Mouse (Mus musculus) c-Kit-positive CD71-positive TER-119-positive erythroid progenitor cells, embryonic 14.5 days (primary cell): ENCODE results near the gene Scap.
A peak's percentile ranks its signal among the peaks of the same experiment; 100 is the strongest.
"Not testable (repeated sequence)": the region's sequence is repeated elsewhere in the genome, so short reads cannot be mapped to it uniquely, and the experiment has no call there.

ENCODE experiments used
- DNase-seq: peaks from one replicate; pipeline ENCODE4 v3.0.0-alpha.2; 2013; ENCODE audit warnings: low spot score

Scap gene

DNA sequence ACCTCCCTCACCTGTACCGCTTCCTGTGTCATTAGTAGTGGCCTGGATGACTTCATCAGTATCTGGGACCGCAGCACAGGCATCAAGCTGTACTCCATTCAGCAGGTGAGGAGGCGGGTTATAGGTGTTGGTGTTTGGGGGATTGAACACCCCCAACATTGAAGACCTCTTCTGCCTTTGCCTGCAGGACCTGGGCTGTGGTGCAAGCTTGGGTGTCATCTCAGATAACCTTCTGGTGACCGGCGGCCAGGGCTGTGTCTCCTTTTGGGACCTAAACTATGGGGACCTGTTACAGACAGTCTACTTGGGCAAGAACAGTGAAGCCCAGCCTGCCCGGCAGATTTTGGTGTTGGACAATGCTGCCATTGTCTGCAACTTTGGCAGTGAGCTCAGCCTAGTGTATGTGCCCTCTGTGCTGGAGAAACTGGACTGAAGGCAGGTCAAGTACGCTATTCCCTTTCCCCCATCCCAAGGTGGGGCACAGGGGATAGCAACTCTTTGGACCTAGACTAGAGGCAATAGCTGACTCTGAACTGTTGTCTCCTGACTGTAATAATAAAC is 51.4 kb downstream of the Scap start:
- DNase-seq: no peak

DNA sequence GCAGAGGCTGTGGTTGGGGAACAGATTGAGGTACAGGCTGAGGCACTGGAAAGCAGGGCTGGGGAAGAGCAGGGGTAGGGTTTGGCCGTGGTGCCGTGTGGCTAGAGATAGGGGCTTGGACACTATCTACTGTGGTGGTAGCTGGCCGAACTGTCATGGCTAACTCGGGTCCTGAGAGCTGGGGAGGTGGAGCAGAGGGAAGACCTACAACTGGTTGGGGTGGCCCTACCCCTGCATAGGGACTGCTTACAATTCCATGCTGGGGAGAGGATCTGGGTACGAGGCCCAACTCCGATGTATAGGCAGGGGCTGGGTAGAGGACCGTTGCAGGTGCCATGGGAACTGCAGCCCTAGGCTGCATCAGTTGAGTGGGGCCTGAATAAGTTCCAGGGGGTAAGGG is 54.9 kb downstream of the Scap start:
- no peak for DNase-seq

DNA sequence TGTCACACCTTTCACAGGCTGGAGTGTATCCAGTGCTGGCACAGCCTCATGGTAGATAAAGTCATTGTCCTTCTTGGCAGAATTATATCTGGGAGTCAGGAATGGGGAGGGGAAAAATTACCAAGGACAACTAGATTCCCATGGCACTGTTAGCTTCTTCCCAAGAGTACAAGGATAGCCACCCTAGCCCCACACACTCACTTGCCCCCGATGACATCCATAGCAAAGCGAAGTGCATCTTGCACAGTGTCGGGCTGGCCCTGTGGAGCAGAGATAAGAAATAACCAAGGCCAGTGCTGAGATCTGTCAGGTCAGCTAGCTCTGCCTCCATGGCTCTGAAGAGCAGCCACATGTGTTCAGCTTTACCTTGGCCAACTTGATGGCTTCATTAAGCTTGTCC is 57.8 kb downstream of the Scap start:
- DNase-seq: no peak

DNA sequence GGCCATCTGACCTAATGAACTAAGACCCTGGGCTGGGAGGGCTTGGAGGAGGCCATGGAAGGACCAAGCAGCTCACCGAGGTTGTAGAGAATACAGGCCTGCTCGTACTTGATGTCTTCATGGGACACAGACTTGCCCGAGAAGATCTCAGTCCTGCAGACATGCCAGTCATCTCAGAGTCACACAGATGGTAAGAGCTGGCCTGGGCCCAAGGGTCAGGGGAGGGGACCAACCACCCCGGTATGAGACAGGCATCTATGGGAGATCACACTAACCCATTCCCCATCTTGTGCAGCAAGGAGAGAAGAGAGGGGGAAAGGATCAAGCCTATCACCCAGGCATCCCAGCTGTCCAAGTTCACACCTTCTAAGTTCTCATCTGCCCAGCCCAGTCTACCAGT is 60.2 kb downstream of the Scap start:
- no peak for DNase-seq

DNA sequence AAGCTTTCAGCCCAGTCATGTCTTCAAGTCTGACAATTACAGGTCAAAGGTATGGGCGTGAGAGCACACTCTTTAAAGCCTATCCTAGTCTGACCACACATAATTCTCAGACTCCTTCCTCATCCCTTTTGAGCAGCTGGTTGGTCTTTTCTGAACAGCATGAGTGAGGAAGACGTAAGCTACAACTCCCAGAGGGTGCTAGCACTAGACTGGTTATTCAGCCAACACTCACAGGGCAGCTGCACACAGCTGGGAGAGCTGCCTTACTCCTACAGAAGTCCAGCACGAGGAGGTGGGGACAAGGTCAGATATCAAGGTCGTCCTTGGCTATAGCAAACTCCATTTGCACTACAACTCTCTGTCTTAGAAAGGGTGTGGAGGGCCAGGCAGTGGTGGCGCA is 67.6 kb downstream of the Scap start:
- no peak for DNase-seq

DNA sequence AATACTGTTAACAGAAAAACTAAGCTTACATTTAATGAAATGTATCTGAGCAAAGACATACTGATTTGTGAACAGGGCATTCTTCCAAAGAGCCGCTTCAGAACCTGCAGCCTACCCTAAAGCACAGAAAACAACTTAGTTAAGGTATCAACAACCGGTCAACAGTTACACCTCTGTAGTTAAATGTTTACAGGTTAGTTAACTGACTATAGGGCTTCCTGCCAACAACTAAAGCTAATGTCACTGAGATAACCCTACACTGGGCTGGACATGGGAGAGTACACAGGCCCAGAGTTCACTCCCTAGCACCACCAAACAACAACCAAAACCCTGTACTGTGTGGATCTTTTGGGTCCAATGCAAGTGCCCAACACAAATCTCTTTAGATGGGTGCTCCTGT is 69.6 kb downstream of the Scap start:
- no peak for DNase-seq

DNA sequence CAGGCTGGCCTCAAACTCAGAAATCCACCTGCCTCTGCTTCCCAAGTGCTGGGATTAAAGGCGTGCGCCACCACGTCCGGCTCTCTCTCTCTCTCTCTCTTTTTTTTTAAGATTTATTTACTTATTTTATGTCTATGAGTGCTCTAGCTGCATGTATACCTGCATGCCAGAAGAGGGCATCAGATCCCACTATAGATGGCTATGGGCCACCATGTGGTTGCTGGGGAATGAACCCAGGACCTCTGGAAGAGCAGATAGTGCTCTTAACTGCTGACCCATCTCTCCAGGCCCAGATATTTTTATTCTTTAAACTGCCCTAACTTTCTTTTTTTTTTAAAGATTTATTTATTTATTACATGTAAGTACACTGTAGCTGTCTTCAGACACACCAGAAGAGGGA is 70.2 kb downstream of the Scap start:
- not testable (repeated sequence) for DNase-seq

DNA sequence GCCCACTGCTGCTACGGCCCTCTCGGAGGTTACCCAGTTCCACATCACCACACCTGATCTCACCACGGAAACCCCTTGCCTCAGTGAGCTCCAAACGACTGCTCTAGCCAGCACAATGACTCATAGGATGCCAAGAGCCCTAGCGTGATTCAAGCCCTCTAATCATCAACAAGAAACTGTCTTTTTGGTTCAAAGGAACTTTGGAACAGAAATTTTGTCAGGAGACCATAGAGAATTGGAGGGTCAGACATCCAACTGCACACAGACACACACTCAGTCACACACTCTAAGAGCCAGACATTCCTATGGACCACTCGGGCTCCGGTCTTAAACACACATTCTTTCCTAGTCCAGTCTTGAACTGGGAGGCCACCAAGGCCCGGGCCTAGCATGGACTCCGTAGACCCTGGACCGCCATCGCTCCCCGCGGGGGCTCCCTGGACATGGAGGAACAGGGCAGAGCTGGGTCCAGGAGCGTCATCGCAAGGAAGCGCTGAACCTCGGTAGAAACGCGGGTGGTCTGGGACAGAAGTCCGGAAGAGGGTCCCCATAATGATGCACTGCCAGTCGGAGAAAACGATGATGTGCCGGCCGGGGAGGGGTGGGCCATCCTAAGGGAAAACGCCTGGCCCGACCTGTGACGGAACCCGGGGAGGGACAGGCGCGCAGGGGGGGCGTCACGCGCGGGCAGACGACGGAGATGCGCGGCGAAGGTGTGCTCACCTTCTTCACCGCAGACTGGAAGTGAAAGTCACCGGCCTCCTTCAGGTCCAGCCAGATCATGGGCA is 74.4 kb downstream of the Scap start:
- DNase-seq: peak; percentile 29

DNA sequence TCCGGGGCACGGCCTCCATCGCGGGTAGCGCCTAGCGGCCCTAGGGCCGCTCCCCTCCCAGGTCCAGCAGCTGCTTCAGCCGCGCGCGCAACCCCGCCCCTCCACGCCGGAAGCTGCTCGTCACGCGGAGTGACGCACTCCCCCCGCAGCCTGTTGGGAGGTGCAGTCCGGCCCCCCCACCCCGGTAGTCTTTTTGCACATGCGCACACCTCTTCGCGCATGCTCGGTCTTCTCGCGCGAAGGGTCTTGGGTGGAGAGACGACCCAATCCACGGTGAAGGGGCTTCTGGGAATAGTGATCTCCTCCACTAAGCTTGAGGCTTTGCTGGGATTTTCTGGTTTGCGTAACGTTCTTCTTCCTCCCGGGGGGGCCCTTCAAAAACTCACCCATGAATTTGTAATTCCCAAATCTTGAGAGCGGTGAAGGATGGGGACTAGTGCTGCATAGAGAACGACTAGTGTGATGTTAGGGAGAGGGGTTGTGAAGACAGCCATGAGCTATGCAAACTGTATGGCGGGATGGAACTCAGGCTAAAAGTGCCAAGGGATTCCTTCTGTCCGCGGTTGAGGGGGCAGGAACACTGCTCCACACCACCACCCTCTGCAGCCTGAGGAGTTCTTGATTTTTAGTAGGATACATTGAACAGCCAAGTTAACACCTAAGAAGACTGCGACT is 75.1 kb downstream of the Scap start, which contains the start of gene Ptpn23:
Gene Ptpn23, minus strand, starts transcription at position 115 of the 675 bp plus-strand sequence.
- DNase-seq: peak; percentile 89

DNA sequence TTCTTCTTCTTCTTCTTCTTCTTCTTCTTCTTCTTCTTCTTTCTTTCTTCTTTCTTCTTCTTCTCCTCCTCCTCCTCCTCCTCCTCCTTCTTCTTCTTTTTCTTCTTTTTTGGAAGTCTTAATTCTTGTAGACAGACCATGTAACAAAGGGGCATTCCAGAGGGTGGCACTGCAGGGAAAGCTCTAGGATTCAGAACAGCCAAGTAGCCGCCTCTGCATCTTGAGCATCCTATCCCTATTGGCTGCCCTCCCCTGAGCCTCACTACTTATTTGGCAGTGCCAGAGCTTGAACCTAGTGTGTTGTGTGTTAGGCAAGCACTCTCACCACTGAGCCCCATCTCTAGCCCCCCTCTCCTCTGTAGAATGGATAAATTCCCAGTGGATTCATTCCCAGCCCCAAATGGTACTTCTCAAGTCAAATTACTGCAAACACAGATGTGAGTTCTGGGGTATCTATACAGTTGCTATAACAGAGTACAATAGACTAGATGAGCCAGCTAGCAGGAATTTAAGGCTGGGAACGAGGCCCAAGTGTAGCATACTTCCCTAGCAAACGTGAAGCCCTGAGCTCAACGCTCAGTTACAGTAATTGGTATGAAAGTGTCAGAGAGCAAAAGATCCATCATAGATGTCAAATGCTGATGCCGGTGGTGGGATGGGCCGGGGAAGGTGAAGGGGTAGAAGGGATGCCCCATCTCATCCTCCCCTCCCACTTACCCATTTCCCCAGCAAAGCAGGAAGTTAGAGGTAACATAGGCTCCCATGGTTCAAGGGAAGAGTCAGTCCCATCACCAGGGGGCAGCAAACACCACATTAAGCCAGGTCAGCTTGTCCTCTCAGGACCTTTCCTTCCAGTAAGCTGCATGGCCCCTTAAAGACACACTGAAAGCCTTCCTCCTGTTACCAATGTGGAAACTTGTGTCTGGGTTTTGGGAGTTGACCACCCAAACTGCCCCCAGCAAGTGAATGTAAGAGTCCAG is 78.1 kb downstream of the Scap start:
- peak; percentile 76 for DNase-seq

DNA sequence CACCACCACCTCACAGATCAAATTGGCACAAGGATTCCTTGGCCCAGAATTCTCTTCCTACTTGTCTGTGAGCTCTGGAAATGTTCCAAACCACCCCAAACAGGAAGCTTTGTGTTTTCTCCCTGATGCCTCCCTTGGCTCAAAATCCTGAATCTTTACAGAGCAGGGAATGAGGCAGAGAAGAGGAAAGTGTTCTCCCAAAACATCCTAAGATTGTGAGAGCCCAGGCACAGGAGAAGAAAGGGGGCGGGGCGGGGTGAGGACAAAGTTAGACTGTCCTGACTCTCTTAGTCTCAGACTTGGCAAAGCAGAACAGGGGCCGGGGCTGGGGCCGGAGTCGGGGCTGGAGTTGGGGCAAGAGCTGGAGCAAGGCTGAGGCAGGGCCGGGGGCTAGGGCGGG is 79.8 kb downstream of the Scap start:
- no peak for DNase-seq

DNA sequence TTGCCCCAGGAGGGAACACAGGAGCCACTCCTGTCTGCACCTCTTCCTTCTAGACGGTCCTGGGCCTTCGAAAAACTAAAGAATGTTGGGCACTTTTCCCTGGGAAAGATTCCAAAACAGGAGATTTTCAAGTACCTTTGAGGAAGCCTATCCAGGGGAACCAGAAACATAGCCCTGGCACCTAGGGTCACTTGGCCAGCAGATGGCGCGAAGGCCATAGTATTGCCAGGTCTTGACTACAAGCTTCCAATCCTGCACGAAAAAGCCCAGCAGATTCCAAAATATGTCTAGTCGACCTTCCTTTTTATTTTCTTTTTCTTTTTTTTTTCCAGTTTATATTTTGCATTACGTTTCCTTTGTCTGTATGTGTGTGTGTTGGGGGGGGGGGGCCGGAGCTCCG is 80.7 kb downstream of the Scap start:
- no peak for DNase-seq

DNA sequence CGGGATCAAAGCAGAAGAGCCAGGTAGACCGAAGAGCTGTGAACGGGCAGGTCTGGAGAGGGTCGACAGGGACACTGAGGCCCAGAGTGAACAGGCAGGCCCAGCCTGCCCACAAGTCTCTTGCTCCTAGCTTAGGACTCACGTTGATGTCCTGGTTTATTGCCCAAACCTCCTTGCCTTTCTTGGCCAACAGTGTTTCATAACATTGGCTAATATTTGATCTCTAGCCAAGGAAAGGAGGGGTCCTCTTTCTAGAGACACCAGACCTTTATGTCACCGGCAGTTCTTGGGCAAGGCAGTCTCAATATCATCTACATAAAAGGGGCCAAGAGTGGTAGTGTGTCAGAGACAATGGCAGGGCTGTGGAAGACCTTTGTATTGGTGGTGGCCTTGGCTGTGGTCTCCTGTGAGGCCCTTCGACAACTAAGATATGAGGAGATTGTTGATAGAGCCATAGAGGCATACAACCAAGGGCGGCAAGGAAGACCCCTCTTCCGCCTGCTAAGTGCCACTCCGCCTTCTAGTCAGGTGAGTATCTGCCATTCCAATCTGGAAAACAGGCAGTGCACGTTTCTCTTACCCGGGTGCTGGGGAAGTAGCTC is 86.5 kb downstream of the Scap start, which contains the start of gene Ngp:
Gene Ngp, plus strand, starts transcription at position 237 of the 602 bp plus-strand sequence.
- DNase-seq: no peak

DNA sequence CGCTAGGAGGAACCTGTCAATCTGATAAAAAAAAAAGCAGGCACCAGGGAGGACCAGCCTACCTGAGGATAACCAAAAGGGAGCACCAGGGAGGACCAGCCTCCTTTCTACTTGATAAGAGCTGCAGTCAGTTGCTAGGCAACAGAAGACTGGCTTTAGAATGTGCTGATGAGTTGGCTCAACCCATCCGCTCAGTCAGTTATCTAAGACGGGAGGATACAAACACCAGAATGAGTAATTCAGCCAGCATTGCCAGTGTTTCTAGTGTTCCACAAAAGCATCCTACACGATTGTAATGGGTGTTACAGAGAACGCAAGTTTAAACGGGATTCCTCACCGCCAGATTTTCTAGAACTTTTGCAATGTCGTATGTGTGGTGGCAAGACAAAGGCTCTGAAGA is 98.2 kb downstream of the Scap start:
- no peak for DNase-seq

DNA sequence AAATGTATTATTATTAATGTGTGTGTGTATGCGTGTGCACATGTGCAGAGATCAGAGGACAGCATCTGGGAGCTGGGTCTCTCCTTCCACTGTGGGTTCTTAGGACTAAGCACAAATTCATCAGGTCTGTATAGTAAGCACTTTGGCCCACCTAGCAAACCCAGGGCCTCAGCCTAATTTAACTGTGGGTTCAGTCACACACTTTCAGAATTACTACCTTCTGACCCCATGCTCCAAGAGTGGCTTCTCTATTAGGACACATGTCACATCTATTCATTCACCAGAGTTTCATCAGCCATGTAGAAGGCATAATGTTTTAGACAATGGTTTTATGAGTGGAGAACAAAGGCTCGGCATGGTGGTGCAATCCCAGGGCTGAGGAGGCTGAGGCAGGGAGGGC is 100.0 kb downstream of the Scap start:
- DNase-seq: no peak
